Mouse (Mus musculus): ENCODE results near the gene Vangl2. TPM values are rescaled to one million over a fixed set of nuclear protein-coding genes. Genes with fewer than 3 reads are reported as not detected.
"Not testable (repeated sequence)": the region's sequence is repeated elsewhere in the genome, so short reads cannot be mapped to it uniquely, and the experiment has no call there.

Gene Vangl2
- polyA plus RNA-seq, 1 experiment from 2014 or later, result 55.8 TPM

DNA sequence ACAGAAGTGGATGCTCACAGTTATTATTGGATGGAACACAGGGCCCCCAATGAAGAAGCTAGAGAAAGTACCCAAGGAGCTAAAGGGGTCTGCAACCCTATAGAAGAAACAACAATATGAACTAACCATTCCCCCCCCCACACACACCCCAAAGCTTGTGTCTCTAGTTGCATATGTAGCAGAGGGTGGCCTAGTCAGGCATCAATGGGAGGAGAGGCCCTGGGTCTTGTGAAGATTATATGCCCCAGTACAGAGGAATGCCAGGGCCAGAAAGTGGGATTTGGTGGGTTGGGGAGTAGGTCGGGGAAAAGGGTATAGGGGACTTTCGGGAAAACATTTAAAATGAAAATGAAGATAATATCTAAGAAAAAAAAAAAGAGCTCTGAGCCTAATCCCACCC lies 53.9 kb downstream of the Vangl2 start:
- H3K9ac ChIP-seq (ENCODE audit: low read length); H3K36me3 ChIP-seq (ENCODE audit: control insufficient read depth, insufficient read depth, low read length); H3K27ac ChIP-seq (ENCODE audit: low read depth, low read length); H3K4me3 ChIP-seq (ENCODE audit: low read depth, low read length); DNase-seq (ENCODE audit: low spot score); H3K27me3 ChIP-seq (replicated peaks; ENCODE audit: control insufficient read depth, insufficient read depth, low read length); H3K9me3 ChIP-seq (replicated peaks; ENCODE audit: control insufficient read depth, low read length); ATAC-seq; H3K4me2 ChIP-seq (ENCODE audit: low read length); H3K4me1 ChIP-seq (ENCODE audit: control insufficient read depth, insufficient read depth, low read length): not testable (repeated sequence)
- whole genome bisulfite sequencing, result 100% methylated on average over 2 of the region's 2 CpGs

GRCm38 (mm10) chr1:171970854-171971586 lies 57.2 kb downstream of the Vangl2 start:
- H3K4me1 ChIP-seq (ENCODE audit: control insufficient read depth, insufficient read depth, low read length), result no peaks in the 10 kb centered on the region
- H3K4me3 ChIP-seq (ENCODE audit: low read depth, low read length), result no peak overlapping the region
- no peaks in the 10 kb centered on the region for H3K36me3 ChIP-seq (ENCODE audit: control insufficient read depth, insufficient read depth, low read length)
- WGBS, result 31% methylated on average over 10 of the region's 10 CpGs
- ATAC-seq (peak; percentile 32; the same call in 1 of the 2 replicates), DNase-seq (ENCODE audit: low spot score) (peak; percentile 31)
- no peak overlapping the region for H3K27ac ChIP-seq (ENCODE audit: low read depth, low read length)
- no peaks in the 10 kb centered on the region for H3K9me3 ChIP-seq (replicated peaks; ENCODE audit: control insufficient read depth, low read length)
- no peak overlapping the region for H3K4me2 ChIP-seq (ENCODE audit: low read length)
- no peaks in the 10 kb centered on the region for H3K27me3 ChIP-seq (replicated peaks; ENCODE audit: control insufficient read depth, insufficient read depth, low read length)
- H3K9ac ChIP-seq (ENCODE audit: low read length), result no peak overlapping the region

- ATAC-seq (no peak), DNase-seq (ENCODE audit: low spot score) (no peak)
- Histone ChIP-seq H3K4me3 (ENCODE audit: low read depth, low read length) (no peak overlapping the region), H3K4me2 (ENCODE audit: low read length) (no peak overlapping the region), H3K27me3 (replicated peaks; ENCODE audit: control insufficient read depth, insufficient read depth, low read length) (no peaks in the 10 kb centered on the region), H3K9me3 (replicated peaks; ENCODE audit: control insufficient read depth, low read length) (no peaks in the 10 kb centered on the region), H3K4me1 (ENCODE audit: control insufficient read depth, insufficient read depth, low read length) (no peaks in the 10 kb centered on the region), H3K36me3 (ENCODE audit: control insufficient read depth, insufficient read depth, low read length) (no peaks in the 10 kb centered on the region), H3K9ac (ENCODE audit: low read length) (no peak overlapping the region), H3K27ac (ENCODE audit: low read depth, low read length) (no peak overlapping the region)
- 94% methylated on average over 6 of the region's 6 CpGs for WGBS
Observed at GRCm38 (mm10) chr1:171969221-171969620, 59.0 kb downstream of the Vangl2 start.

DNA sequence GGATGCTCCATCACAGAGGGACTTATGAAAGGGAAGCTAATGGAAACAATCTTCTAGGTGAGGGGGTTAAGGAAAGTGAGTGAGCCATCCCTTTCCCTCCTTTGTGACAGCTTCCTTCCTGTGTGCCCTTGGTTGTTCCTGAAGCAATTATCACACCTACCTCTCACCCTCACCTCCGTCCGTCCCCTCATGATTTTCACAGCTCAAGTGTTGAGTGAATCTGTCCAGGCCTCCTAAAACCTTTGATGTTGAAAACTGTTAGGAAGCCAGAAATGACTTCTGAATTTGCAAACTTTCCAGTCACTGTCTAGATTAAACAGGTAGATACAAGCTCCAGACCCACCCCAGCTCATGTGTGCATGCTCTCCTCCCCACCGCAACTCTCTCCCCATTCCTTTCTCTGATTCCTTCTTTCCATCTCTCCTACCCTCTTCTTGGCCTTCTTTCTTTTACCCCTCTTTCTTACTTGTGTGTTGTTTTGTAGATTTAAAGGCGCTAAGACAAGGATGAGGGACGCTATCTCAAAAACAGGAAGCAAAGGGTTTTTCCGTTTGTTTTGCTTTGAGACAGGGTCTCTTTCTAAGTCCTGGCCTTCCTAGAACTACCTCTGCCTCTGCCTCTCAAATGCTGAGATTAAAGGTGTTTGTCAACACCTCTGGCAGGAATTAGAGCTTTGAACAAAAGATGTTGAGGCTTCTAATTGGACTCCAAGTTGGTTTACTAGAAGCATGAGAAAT lies 62.0 kb downstream of the Vangl2 start:
- H3K27me3 ChIP-seq (replicated peaks; ENCODE audit: control insufficient read depth, insufficient read depth, low read length), result no peaks in the 10 kb centered on the region
- DNase-seq (ENCODE audit: low spot score) (no peak), ATAC-seq (no peak)

DNA sequence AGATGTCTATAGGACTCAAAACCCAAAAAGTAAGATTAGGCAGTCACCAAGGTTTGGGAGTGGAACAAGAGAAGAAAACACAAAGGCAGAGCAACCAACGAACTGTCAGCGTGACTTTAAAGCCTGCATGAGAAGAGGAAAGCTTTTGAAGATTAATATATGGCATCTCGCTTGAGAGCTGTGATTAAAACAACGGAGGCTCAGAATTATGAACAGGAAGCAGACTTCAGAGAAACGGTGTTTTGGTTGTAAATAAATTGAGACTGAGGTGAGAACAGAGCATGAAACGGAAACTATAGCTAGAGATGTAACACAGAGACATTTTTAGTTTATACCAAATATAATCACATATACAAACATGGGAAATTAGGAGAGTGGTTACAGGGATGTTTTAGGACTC lies 64.6 kb downstream of the Vangl2 start:
- Histone ChIP-seq H3K4me3 (ENCODE audit: low read depth, low read length) (no peak overlapping the region), H3K9me3 (replicated peaks; ENCODE audit: control insufficient read depth, low read length) (no peaks in the 10 kb centered on the region), H3K9ac (ENCODE audit: low read length) (no peak overlapping the region), H3K36me3 (ENCODE audit: control insufficient read depth, insufficient read depth, low read length) (no peaks in the 10 kb centered on the region), H3K27me3 (replicated peaks; ENCODE audit: control insufficient read depth, insufficient read depth, low read length) (no peaks in the 10 kb centered on the region), H3K4me1 (ENCODE audit: control insufficient read depth, insufficient read depth, low read length) (no peaks in the 10 kb centered on the region), H3K4me2 (ENCODE audit: low read length) (no peak overlapping the region), H3K27ac (ENCODE audit: low read depth, low read length) (no peak overlapping the region)
- DNase-seq (ENCODE audit: low spot score) (no peak), ATAC-seq (no peak)
- 84% methylated on average over 6 of the region's 6 CpGs for WGBS

More for the DNA sequence above, 62.0 kb downstream of the Vangl2 start:
- 93% methylated on average over 6 of the region's 6 CpGs for WGBS
- Histone ChIP-seq H3K4me1 (ENCODE audit: control insufficient read depth, insufficient read depth, low read length) (no peaks in the 10 kb centered on the region), H3K9me3 (replicated peaks; ENCODE audit: control insufficient read depth, low read length) (no peaks in the 10 kb centered on the region), H3K9ac (ENCODE audit: low read length) (no peak overlapping the region), H3K4me2 (ENCODE audit: low read length) (no peak overlapping the region), H3K27ac (ENCODE audit: low read depth, low read length) (no peak overlapping the region), H3K4me3 (ENCODE audit: low read depth, low read length) (no peak overlapping the region), H3K36me3 (ENCODE audit: control insufficient read depth, insufficient read depth, low read length) (no peaks in the 10 kb centered on the region)

DNA sequence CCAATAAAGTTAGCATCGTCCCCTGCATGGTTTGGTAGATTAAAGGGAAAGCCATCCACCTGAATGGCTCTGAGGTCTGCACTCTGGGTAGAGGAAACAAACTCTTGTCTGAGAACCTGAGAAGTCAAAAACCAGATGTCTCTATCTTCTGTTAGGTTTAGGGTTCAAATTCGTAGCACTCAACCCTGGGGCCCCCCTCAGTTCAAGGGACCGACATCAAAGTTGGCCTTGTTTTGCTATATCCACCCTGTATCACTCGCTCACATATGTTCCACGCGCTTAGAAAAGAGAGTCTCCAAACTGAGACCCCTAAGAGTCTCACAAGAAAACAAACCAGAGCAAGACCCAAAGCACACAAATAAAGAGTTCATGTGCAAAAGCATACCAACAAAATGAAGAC lies 66.5 kb downstream of the Vangl2 start:
- ATAC-seq (no peak), DNase-seq (ENCODE audit: low spot score) (no peak)
- no peak overlapping the region for H3K4me2 ChIP-seq (ENCODE audit: low read length)
- H3K9me3 ChIP-seq (replicated peaks; ENCODE audit: control insufficient read depth, low read length), result no peaks in the 10 kb centered on the region
- no peaks in the 10 kb centered on the region for H3K36me3 ChIP-seq (ENCODE audit: control insufficient read depth, insufficient read depth, low read length)
- no peaks in the 10 kb centered on the region for H3K4me1 ChIP-seq (ENCODE audit: control insufficient read depth, insufficient read depth, low read length)
- 96% methylated on average over 6 of the region's 6 CpGs for whole genome bisulfite sequencing
- no peak overlapping the region for H3K9ac ChIP-seq (ENCODE audit: low read length)
- H3K4me3 ChIP-seq (ENCODE audit: low read depth, low read length), result no peak overlapping the region
- H3K27me3 ChIP-seq (replicated peaks; ENCODE audit: control insufficient read depth, insufficient read depth, low read length), result no peaks in the 10 kb centered on the region
- H3K27ac ChIP-seq (ENCODE audit: low read depth, low read length), result no peak overlapping the region

GRCm38 (mm10) chr1:171960726-171961125 lies 67.5 kb downstream of the Vangl2 start:
- no peaks in the 10 kb centered on the region for H3K4me1 ChIP-seq (ENCODE audit: control insufficient read depth, insufficient read depth, low read length)
- no peak overlapping the region for H3K9ac ChIP-seq (ENCODE audit: low read length)
- H3K27ac ChIP-seq (ENCODE audit: low read depth, low read length), result no peak overlapping the region
- no peak overlapping the region for H3K4me2 ChIP-seq (ENCODE audit: low read length)
- WGBS, result 88% methylated on average over 5 of the region's 5 CpGs
- ATAC-seq (no peak), DNase-seq (ENCODE audit: low spot score) (no peak)
- no peaks in the 10 kb centered on the region for H3K27me3 ChIP-seq (replicated peaks; ENCODE audit: control insufficient read depth, insufficient read depth, low read length)
- H3K4me3 ChIP-seq (ENCODE audit: low read depth, low read length), result no peak overlapping the region
- H3K9me3 ChIP-seq (replicated peaks; ENCODE audit: control insufficient read depth, low read length), result no peaks in the 10 kb centered on the region
- H3K36me3 ChIP-seq (ENCODE audit: control insufficient read depth, insufficient read depth, low read length), result no peaks in the 10 kb centered on the region

DNA sequence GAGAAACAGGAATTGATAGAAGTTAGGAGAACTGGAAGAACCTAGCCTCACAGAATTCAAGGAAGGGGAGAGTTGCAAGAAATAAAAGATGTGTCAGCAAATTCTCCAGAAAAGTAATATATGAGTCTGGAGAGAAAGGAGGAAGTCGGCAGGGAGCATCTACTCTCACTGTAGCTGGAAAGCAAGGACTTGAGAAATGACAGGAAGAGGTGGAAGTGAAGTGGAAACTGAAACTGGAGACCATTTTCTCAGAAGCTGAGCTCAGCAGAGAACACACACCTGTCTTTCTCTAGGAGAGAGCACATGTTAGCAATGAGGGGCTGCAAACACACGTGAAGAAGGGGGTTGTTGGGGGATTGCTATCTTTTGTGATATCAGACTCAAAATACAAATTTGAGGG lies 70.8 kb downstream of the Vangl2 start:
- Histone ChIP-seq H3K27ac (ENCODE audit: low read depth, low read length) (no peak overlapping the region), H3K36me3 (ENCODE audit: control insufficient read depth, insufficient read depth, low read length) (no peaks in the 10 kb centered on the region), H3K9me3 (replicated peaks; ENCODE audit: control insufficient read depth, low read length) (no peaks in the 10 kb centered on the region), H3K4me3 (ENCODE audit: low read depth, low read length) (no peak overlapping the region), H3K9ac (ENCODE audit: low read length) (no peak overlapping the region), H3K4me1 (ENCODE audit: control insufficient read depth, insufficient read depth, low read length) (no peaks in the 10 kb centered on the region), H3K4me2 (ENCODE audit: low read length) (no peak overlapping the region), H3K27me3 (replicated peaks; ENCODE audit: control insufficient read depth, insufficient read depth, low read length) (no peaks in the 10 kb centered on the region)
- ATAC-seq (no peak), DNase-seq (ENCODE audit: low spot score) (no peak)
- 86% methylated on average over 2 of the region's 2 CpGs for WGBS

DNA sequence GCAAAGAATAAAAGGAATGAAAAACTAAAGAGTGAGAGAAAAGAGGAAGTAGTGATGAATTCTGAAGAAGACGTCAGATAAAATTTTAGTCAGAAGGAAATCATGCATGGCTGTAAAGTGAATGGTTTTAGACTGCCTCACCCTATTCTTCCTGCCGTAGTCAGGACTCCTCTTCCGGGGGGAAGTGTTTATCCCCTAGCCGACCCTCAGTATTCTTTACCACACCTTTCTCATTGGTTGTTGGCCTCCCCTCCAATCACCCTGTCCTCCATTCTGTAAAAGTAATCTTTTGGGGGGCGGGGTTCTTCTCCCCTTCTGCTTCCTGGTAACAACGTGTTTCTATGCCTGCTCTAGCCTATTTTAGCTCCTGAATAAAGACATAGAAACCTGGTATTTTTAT lies 73.2 kb downstream of the Vangl2 start:
- no peak for ATAC-seq
- WGBS, result 78% methylated on average over 6 of the region's 6 CpGs

More for the DNA sequence above, 73.2 kb downstream of the Vangl2 start:
- Histone ChIP-seq H3K4me1 (ENCODE audit: control insufficient read depth, insufficient read depth, low read length) (no peaks in the 10 kb centered on the region), H3K27ac (ENCODE audit: low read depth, low read length) (no peak overlapping the region), H3K27me3 (replicated peaks; ENCODE audit: control insufficient read depth, insufficient read depth, low read length) (no peaks in the 10 kb centered on the region), H3K9ac (ENCODE audit: low read length) (no peak overlapping the region), H3K4me2 (ENCODE audit: low read length) (no peak overlapping the region), H3K9me3 (replicated peaks; ENCODE audit: control insufficient read depth, low read length) (no peaks in the 10 kb centered on the region), H3K36me3 (ENCODE audit: control insufficient read depth, insufficient read depth, low read length) (no peaks in the 10 kb centered on the region), H3K4me3 (ENCODE audit: low read depth, low read length) (no peak overlapping the region)
- no peak for DNase-seq (ENCODE audit: low spot score)
